Mouse (Mus musculus): Measurements from ENCODE around the gene Zbtb25.

DNA sequence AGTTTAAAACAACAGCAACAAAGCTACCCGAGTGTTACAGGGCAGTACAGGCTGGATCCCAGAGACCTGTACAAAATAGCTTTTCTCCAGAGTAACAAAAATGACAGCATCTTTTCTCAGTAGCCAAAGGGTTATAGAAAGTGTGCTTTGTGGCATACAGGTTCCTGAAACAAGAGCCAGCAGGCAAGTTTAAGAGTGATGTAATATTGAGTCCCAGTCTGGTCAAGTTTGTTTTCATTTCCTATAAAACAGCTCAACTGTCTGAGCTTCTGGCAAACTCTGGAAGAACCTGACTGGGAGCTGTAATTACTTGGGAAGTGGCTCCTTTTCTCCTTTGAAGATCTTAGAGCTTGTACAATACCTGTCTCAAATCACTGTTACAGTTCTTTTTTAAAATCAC, 37.8 kb upstream of the Zbtb25 start:
- TF ChIP-seq POLR2A (IDR thresholded peaks at IDR 0.05; ENCODE audit: control insufficient read depth, extremely low read depth, insufficient read depth, low read length, poor library complexity) = no peak
- no peak for TF ChIP-seq CTCF (IDR thresholded peaks at IDR 0.05; ENCODE audit: borderline replicate concordance, control insufficient read depth, extremely low read depth, insufficient read depth, low read length, poor library complexity)
